Mouse (Mus musculus) embryonic fibroblast, embryonic 13.5 days (primary cell): Measurements from ENCODE around the gene Kdm5b.

Experiments
- CTCF ChIP-seq: IDR thresholded peaks from 2 replicates; pipeline ENCODE4 v1.5.1; 2011; ENCODE audit warnings: mild to moderate bottlenecking, control low read depth, low read length, moderate library complexity, borderline replicate concordance; ENCODE audit not compliant: insufficient read depth
- POLR2A ChIP-seq: IDR thresholded peaks from 2 replicates; pipeline ENCODE4 v1.6.1; 2011; ENCODE audit warnings: low read depth, mild to moderate bottlenecking, control low read depth, low read length, moderate library complexity

DNA sequence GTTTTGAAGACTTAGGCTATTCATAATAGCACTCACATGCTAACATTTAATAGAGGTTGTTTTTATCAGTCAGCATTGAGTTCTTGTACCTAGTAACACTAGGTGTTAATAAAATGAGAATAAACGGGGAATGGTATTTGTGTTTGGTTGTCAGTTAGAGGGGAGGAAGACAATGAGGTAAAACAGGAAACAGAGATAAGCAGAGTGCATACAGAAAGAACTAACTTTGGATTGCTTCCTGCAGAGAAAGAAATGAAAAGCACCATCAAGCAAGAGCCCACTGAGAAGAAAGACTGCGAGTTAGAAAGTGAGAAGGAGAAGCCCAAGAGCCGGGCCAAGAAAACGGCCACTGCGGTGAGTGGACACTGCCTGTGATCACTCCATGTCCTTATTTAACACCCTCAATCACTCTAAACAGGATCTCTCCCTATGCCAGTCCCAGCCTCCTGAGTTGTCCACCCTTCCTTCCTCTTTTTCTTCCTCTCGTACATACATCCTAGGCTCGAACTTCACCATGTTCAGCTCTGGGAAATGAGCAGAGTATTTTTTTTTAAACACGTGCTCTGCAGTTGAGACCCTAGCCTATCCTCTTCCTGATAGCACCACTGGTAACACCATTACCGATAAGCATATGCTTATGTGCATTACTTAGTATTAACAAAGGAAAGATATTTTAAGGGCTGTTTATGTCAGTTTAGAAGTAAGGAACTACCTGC lies 37.5 kb downstream of the Kdm5b start:
- no peak for TF ChIP-seq POLR2A
- TF ChIP-seq CTCF: no peak
